Mouse (Mus musculus) kidney, adult 2 months (tissue): Measurements from ENCODE around the gene Ptpdc1.

Source experiments
- CTCF ChIP-seq: fragments of 200-500 bp; conservative IDR thresholded peaks from 2 replicates; pipeline ENCODE4 v1.5.1; 2011; ENCODE audit warnings: low read depth, mild to moderate bottlenecking, control low read depth, low read length, moderate library complexity, mixed read lengths; ENCODE audit not compliant: insufficient read depth, insufficient read length
- POLR2A ChIP-seq: fragments of 200-500 bp; IDR thresholded peaks from one replicate; pipeline ENCODE4 v1.6.1; 2011; ENCODE audit warnings: low read depth, low read length, control low read depth

DNA sequence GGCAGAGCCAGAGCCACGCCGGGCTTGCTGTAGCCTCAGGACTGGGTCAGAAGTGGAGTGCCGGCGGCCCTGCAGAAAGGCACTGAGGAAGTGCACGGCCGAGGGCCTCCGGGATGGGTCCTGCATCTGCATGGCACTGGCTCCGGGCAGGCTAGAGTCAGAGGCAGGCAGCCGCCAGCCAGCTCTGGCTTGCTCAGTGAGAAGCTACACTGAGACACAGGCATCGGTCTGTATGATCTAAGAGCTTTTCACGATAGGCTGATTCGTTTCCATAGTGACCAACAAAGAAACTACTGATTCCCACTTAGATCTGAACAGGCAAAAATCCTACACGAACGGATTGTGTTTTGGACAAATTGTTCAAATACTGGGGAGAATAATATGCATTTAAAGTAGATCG is 32.3 kb downstream of the Ptpdc1 start:
- no peak for TF ChIP-seq CTCF
- no peak for TF ChIP-seq POLR2A
